Mouse (Mus musculus): ENCODE measurements around the gene Vat1l.

The Vat1l gene

DNA sequence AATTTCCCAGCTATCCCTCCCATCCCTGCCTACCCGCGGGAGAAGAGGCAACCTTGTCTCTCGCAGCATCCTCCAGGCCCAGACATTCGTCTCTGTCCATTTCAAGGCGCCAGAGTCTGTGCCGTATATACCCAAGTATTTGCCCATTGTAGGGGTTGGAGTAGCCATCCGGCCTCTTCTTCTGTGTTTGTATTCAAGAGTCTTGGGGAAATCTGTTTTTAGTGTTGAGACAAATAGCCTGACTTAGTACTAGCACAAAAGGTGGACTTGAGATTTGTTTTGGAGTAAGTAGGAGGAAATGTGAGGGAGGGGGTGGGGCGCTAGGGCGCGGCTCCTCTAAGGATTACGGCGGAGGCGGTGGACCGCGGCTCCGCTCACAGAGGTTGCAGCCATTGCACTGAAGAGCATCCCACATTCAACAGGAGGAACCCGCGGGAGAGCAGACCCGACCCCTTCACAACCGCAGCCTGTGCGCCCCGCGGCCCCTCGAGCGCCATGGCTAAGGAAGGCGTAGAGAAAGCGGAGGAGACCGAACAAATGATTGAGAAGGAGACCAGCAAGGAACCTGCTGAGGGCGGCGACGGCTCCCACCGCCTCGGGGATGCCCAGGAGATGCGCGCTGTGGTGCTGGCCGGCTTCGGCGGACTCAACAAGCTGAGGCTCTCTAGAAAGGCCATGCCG, at the start of gene Vat1l:
Gene Vat1l, plus strand, starts transcription at position 392 of the 681 bp plus-strand sequence.
- peak; percentile 71 for DNase-seq

- DNase-seq, result no peak
Measured at GRCm38 (mm10) chr8:114158586-114158985, 46.8 kb upstream of the Vat1l start.

GRCm38 (mm10) chr8:114159666-114160065, 45.7 kb upstream of the Vat1l start:
- DNase-seq, result no peak

- DNase-seq, result no peak
Measured at GRCm38 (mm10) chr8:114163871-114164270, 41.5 kb upstream of the Vat1l start.

DNA sequence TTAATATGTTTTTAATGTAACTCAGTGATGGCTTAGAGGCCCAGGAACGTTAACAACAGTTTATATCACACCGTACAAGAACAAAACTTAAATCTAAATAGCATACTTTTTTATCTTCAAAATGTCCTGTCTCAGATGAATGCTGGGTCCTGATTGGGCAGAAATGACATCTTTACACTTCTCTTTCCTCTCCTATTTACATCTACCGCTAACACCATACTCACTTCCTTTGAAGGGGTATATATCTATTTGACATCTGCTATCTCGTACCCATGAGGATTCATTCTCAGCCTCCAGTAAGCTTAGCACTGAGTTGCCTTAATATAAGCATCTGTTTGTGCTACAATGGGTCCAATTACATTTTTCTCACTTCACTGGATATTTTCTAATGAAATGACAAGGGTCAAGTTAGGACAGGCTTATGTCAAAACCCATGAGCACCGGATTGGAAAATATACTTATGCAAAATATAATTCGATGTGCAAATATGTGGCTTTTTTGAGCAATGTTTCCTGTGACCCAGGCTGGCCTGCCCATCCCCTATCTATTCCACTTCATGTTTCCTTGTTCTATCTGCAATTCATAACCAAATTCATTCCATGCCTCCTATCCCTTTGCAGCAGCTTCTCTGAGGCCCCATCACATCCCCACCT, 40.8 kb upstream of the Vat1l start:
- DNase-seq, result no peak

DNA sequence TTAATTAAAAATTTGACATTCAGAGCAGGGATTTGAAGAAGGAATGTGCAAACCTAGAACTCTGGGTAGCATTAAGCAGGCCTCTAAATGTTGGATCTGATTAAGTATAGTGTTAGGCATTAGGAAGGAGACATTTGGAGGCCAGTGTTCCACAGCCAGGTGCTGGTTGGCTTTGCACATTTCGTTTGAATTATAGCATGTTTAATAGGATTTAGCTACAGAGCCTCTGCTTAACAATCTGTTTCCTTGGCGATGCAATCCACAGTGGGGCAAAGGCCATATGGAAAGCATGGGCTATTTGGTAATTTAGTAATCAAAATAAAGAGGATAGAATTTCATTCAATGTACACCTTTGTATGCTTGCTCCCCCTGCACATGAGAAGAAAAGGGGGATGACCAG, 39.7 kb upstream of the Vat1l start:
- no peak for DNase-seq

- no peak for DNase-seq
Measured at GRCm38 (mm10) chr8:114176721-114177120, 28.7 kb upstream of the Vat1l start.

DNA sequence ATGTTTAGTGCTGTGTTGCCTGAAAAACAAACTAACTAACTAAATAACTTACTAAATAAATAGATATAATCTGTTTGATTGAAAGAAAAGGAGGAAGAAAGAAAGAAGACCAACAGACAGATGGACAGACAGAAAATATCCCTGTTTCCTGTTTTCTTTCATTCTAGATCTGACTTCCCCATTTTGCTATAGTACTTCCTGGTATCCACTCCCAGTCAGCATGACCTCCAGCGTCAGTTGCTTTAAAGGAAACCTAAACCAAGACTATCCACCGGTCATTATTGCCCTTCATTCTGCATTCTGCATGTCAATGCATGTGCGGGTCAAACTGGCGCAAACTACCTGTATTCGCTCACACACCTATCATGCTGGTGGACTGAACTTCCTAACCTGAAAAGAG, 12.1 kb upstream of the Vat1l start:
- DNase-seq, result no peak

GRCm38 (mm10) chr8:114198990-114199389, 6.4 kb upstream of the Vat1l start:
- DNase-seq, result no peak

DNA sequence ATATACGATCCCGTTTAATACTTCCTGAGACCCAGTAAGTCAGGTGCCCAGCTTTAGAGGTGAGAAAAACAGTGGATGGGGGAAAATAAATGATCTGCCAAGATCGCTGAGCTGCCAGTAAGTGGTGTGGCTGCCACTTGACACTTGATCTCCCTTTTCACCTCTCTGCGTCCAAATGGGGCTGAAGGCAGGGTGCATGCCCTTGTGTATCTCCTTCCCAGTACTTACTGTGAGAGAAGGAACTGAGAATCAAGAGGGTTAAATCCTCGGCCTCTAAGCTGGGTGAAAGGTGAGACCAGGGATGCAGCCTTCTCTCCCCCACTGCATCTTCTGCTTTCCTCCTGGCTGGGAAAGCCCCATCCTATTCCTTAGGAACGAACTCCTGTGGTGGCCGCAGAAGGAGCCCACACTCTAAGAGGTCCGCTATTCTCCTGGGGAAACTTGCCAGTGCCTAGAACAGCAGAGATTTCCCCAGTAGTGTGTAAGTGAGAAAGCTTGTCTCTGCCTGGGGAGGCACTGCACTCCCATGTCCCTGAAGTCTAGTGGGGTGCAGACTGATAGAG, 1.1 kb downstream of the Vat1l start:
- DNase-seq, result peak; percentile 27

DNA sequence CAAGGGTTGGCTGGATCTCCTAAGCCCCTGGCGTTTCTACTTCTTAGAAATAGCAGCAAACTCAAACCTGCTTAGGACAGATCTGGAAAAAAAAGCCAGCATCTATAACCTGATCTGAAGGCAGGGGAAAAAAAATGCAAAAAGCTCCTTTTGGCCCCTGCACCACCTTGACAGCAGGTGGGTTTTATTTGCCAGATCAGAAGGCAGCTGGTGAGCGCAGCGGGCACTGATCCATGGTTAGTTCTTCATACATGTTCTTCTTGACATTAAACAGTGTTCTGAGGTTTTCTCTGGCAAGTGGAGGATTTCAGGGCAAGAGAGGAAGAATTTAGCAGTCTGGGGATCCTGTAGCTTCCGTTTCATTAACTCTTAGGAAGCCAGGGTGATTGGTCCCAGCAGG, 1.6 kb downstream of the Vat1l start:
- peak; percentile 52 for DNase-seq

GRCm38 (mm10) chr8:114220779-114221178, 15.4 kb downstream of the Vat1l start:
- DNase-seq, result no peak

DNA sequence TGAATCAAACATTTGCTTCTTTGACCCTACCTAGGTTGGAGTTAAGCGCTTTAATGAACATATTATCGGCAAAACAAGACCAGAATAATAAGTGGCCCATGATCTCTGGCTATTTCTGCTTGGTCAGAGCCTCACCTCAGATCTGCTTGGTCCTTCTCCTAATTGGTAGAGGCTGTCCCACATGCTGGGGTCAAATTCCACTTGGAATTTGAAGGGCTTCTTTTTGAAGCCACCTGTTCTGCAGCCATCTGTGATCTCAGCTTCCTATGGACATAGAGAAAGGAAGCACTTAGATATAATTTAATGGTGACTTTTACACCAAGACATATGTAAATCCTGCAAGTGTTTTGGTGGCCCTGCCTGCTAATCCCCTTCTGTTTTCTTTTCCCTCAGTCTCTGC, 16.6 kb downstream of the Vat1l start:
- DNase-seq, result no peak

GRCm38 (mm10) chr8:114224001-114224400, 18.6 kb downstream of the Vat1l start:
- peak; percentile 37 for DNase-seq

DNA sequence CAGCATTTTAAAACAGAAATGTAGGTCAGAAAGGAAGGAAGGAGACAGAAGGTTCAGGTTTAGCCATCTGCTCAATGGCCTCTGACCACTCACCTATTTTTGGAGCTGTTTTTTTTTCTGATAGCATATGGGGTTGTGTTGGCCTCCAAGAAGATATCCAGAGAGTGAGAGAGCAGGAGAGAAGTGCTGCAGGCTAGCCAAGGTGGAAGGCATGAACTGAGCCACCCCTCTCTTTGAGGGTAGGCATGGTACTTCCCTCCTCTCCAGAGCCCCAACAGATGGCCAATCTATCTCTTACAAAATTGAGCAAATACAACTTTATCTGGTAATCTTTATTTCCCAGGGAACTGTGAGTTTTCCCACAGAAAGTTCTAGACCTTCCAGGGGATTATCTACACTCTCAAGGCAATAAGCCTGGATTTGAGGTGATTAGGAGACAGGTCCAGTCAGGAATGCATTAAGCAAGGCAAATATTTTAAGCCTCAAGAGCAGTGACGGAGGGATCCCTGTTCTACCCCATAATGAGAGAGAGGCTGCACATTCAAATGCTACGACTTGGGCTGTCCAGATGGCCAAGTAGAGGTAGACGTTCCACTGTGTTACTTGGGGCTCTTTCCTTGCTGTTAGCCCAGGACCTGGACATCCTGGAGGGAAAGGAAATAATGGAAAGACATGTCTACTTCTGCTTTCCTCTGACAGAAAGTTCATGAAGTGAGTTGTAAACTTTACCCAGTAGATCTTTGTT, 46.1 kb downstream of the Vat1l start:
- peak; percentile 79 for DNase-seq

- DNase-seq, result peak; percentile 98
Measured at GRCm38 (mm10) chr8:114258685-114259084, 53.3 kb downstream of the Vat1l start.

- DNase-seq, result peak; percentile 43
Measured at GRCm38 (mm10) chr8:114259713-114260355, 54.4 kb downstream of the Vat1l start.

DNA sequence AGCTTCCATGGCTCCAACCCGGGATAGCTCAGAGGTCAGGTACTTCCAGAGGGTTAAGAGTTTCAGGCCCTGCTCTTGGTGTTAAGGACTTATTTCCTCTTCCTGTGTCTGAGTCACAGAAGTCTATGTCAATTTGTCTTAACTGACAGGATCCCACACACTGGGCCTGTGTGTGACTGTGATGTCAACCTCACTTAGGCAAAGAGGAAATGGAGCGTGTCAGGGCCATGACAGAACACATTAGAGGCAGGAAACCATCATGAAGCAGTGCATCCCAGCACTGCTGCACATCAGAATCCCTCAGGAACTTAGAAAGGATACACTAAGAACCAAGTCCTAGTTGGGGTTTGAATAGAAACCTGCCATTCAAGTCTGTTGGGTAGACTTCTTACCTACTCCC, 56.9 kb downstream of the Vat1l start:
- DNase-seq, result no peak

GRCm38 (mm10) chr8:114274558-114274957, 69.1 kb downstream of the Vat1l start:
- no peak for DNase-seq

GRCm38 (mm10) chr8:114281101-114281500, 75.7 kb downstream of the Vat1l start:
- DNase-seq, result no peak

- peak; percentile 61 for DNase-seq
Measured at GRCm38 (mm10) chr8:114294889-114295748, 89.7 kb downstream of the Vat1l start.

DNA sequence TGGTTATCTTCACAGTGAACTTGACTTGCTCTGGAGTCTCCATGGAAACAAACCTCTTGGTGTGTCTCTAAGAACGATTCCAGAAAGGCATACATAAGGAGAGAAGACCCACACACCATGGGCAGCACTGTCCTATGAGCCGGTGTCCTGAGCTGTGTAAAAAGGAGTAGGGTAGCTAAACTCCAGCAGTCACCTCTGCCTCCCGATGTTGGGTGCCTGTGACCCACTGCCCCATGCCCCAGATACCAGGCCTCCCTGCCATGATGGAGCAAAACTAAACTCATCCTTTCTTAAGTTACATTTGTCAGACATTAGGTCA, 90.3 kb downstream of the Vat1l start:
- DNase-seq, result no peak
